Mouse (Mus musculus) mammary gland, adult 2 months (tissue): Measurements from ENCODE around the gene Vmn1r53. TPM values are rescaled to one million over a fixed set of nuclear protein-coding genes. Genes with fewer than 3 reads are reported as not detected.

Experiments
- polyA plus RNA-seq: library from polyadenylated mRNA; depleted of rRNA; stranded (reverse); fragments of >200 nt; gene quantifications from 2 replicates; pipeline ENCODE4 v1.2.3, GENCODE M21; 2012; ENCODE audit warnings: low replicate concordance; rRNA removed

Vmn1r53 gene
- 0.42 TPM in 1 of 2 replicates, not detected in the other for polyA plus RNA-seq

GRCm38 (mm10) chr6:90224338-90224737 lies at the start of gene Vmn1r53:
Gene Vmn1r53, minus strand, starts transcription at chr6:90224438.

DNA sequence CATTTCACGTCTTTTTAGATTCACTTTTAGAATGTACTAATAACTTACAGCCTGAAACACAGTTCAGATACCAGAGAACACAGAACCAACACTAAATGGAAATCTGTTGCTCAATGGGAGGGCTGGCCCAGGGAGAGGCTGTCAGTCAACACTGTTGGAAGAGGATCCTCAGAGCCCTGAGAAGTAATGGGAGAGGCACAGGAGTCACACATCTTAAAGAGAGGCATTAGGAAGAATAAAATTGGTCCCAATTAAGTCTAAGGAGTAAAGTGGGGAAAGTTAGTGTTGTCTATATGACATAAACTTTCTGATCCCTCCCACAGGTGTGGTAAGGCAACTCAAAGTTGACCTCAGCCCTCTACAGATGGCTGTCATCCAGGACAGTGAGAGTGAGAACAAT lies 21.8 kb upstream of the Vmn1r53 start, which contains the start of gene Vmn1r54:
Gene Vmn1r54, plus strand, starts transcription at position 301 of the 400 bp plus-strand sequence.

GRCm38 (mm10) chr6:90202493-90202892 lies 21.7 kb downstream of the Vmn1r53 start, which contains the start of gene V1ra8:
Gene V1ra8, plus strand, starts transcription at chr6:90202793.

GRCm38 (mm10) chr6:90174508-90174907 lies 49.7 kb downstream of the Vmn1r53 start, which contains the start of gene Vmn1r52:
Gene Vmn1r52, plus strand, starts transcription at chr6:90174808.

Other genes starting within 250 kb of the Vmn1r53 start
- gene Vmn1r47, start 208.3 kb downstream of the Vmn1r53 start, polyA plus RNA-seq = not detected in 2 replicates
- gene Vmn1r48, start 187.6 kb downstream of the Vmn1r53 start, polyA plus RNA-seq = not detected in 2 replicates
- gene Vmn1r49, start 145.9 kb downstream of the Vmn1r53 start, polyA plus RNA-seq = not detected in 2 replicates
- not detected in 2 replicates for gene Vmn1r50, start 123.0 kb downstream of the Vmn1r53 start, polyA plus RNA-seq
- not detected in 2 replicates for gene Vmn1r51, start 101.8 kb downstream of the Vmn1r53 start, polyA plus RNA-seq
- not detected in 2 replicates for gene Vmn1r52, start 49.6 kb downstream of the Vmn1r53 start, polyA plus RNA-seq
- gene V1ra8, start 21.6 kb downstream of the Vmn1r53 start, polyA plus RNA-seq = not detected in 2 replicates
- not detected in 2 replicates for gene Vmn1r54, start 21.9 kb upstream of the Vmn1r53 start, polyA plus RNA-seq
- gene BC048671, start 76.8 kb upstream of the Vmn1r53 start, polyA plus RNA-seq = not detected in 2 replicates
- gene Chst13, start 100.7 kb upstream of the Vmn1r53 start, polyA plus RNA-seq = 1.2 and 2.8 TPM in 2 replicates
- 1.1 TPM in 1 of 2 replicates, not detected in the other for gene Uroc1, start 108.8 kb upstream of the Vmn1r53 start, polyA plus RNA-seq
- 16.9 and 52.5 TPM in 2 replicates for gene Zxdc, start 145.1 kb upstream of the Vmn1r53 start, polyA plus RNA-seq
- 0.11 and 2.4 TPM in 2 replicates for gene Cfap100, start 204.4 kb upstream of the Vmn1r53 start, polyA plus RNA-seq
- 69.9 and 100 TPM in 2 replicates for gene Klf15, start 238.1 kb upstream of the Vmn1r53 start, polyA plus RNA-seq